Mouse (Mus musculus) liver, embryonic 14.5 days (tissue): ENCODE results near the gene Sstr1.

Source experiments
- CTCF ChIP-seq: IDR thresholded peaks from 2 replicates; pipeline ENCODE4 v1.5.1; 2016; ENCODE audit warnings: antibody characterized with exemption, low read depth, control low read depth
- EP300 ChIP-seq: IDR thresholded peaks from 2 replicates; pipeline ENCODE4 v1.6.1; 2016; ENCODE audit warnings: antibody characterized with exemption, low read depth

DNA sequence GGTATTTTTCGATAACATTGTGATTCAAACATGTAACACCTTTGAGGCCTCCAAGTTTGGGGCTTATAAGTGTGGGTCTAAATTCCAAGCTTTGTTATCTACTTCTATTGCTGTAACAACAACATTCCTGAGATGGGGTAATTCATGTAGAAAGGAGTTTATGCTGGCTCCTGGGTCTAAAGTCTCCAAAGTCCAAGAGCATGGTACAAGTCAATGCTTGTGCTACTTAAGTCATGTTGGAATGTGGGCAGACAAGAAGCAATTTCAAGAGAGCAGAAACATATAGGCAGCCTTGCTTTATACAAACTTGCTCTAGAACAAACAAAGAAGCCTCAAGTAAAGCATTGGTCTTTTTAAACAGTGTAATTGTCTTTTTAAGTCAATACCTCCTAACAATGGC, 12.8 kb upstream of the Sstr1 start:
- TF ChIP-seq EP300 (no peak), CTCF (no peak)
